Mouse (Mus musculus): Measurements from ENCODE around the gene Coro1a. TPM values are rescaled to one million over a fixed set of nuclear protein-coding genes. Genes with fewer than 3 reads are reported as not detected.

The Coro1a gene
- polyA plus RNA-seq, 1 experiment from 2014 or later = 51.0 TPM

DNA sequence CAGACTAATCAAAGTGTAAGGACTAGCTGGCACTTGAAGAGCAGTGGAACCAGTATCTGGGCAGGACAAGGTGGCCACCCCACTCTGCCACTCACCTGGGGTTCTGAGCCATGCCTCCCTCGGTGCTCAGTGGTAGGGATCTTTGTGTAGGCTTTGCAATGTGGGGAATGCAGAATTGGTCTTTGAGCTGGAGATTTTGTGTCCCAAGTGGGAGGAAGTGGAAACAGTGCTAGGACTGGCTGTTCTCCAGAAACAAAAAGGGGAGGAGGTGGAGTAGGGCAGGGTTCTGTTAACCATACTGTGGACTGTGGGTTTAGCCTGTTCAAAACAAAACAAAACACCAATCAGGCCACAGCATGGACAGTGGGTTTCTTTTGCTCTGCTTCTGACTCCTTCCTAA lies 31.4 kb downstream of the Coro1a start, which contains the start of gene Sult1a1:
Gene Sult1a1 (minus strand): TSS at position 226 of the 400 bp plus-strand sequence.
- no peak for ATAC-seq (ENCODE audit: low FRiP score)
- no peaks in the 10 kb centered on the region for H3K9me3 ChIP-seq
- WGBS = 79% methylated on average over 1 of the region's 1 CpGs

DNA sequence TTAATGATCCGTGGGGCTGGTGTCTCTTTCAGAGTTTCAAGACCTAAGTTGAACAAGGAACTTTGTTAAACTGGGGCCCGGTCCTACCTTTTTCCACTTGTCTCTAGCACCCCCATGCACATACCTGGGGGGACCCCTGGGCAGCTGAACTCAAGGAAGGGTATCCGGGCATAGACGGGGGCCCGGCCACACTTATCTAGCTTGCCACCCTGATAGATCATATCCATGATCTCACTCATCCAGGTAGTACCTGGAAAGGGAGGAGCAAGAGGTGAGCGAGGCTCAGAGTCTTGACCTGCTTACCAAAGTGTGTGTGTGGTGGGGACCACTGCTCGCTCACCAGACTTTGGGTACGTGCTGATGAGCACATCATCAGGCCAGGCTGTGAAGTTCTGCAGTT lies 32.5 kb downstream of the Coro1a start:
- H3K9ac ChIP-seq = no peak overlapping the region
- H3K4me2 ChIP-seq = no peak overlapping the region
- 96% methylated on average over 8 of the region's 8 CpGs for WGBS
- no peak overlapping the region for H3K4me3 ChIP-seq (replicated peaks)
- no peaks in the 10 kb centered on the region for H3K4me1 ChIP-seq
- no peaks in the 10 kb centered on the region for H3K9me3 ChIP-seq
- H3K27ac ChIP-seq = no peak overlapping the region
- H3K36me3 ChIP-seq (replicated peaks) = peaks cover 38% of the 10 kb centered on the region
- H3K27me3 ChIP-seq = no peaks in the 10 kb centered on the region
- ATAC-seq (ENCODE audit: low FRiP score) = no peak

More for the DNA sequence above, 31.4 kb downstream of the Coro1a start, which contains the start of gene Sult1a1:
- no peaks in the 10 kb centered on the region for H3K4me1 ChIP-seq
- no peak within 1 kb of the TSS for H3K9ac ChIP-seq
- H3K27me3 ChIP-seq = no peaks in the 10 kb centered on the region
- H3K27ac ChIP-seq = no peak within 1 kb of the TSS
- H3K4me2 ChIP-seq = no peak within 1 kb of the TSS
- H3K36me3 ChIP-seq (replicated peaks) = peaks cover 27% of the 10 kb centered on the region
- no peak within 1 kb of the TSS for H3K4me3 ChIP-seq (replicated peaks)

DNA sequence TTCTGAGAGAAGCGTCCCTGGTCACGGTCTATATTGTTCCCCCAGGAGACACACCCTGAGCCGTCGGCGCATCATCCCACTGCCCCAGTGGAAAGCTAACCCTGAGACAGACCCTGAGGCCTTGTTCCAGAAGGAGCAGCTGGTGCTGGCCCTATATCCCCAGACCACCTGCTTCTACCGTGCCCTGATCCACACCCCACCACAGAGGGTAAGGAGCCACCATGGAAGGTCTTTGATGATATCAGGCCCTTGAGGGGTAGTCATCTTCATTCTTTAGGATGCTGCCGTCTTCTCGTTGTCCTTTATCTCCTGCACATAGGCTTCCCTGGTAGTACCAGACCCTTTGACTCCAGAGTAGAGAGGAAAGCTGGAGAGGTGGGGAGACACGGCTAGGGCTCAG lies 35.5 kb downstream of the Coro1a start:
- no peaks in the 10 kb centered on the region for H3K27me3 ChIP-seq
- H3K36me3 ChIP-seq (replicated peaks) = peaks cover 49% of the 10 kb centered on the region
- H3K27ac ChIP-seq = no peak overlapping the region
- no peaks in the 10 kb centered on the region for H3K9me3 ChIP-seq
- 95% methylated on average over 9 of the region's 9 CpGs for WGBS
- ATAC-seq (ENCODE audit: low FRiP score) = no peak
- H3K9ac ChIP-seq = no peak overlapping the region
- no peak overlapping the region for H3K4me3 ChIP-seq (replicated peaks)
- no peaks in the 10 kb centered on the region for H3K4me1 ChIP-seq
- H3K4me2 ChIP-seq = no peak overlapping the region

DNA sequence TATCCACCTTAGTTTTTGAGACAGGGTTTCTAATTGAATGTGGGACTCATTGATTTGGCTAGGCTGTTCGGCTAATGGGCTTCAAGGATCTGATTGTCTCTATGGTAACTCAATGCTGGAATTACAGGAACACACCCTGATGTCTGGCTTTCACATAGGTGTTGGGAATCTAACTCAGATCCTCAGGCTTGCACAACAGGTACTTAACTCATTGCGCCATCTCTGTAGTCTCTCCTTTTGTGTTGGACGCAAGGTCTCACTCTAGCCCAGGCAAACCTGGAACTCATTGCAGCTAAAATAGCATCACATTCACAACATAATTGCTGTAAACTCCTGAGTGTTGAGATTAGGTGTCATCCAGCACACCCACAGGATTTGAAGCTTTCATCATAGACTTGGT lies 37.4 kb downstream of the Coro1a start:
- no peaks in the 10 kb centered on the region for H3K27me3 ChIP-seq
- no peak overlapping the region for H3K9ac ChIP-seq
- no peaks in the 10 kb centered on the region for H3K4me1 ChIP-seq
- H3K36me3 ChIP-seq (replicated peaks) = peaks cover 54% of the 10 kb centered on the region
- no peak for ATAC-seq (ENCODE audit: low FRiP score)
- no peaks in the 10 kb centered on the region for H3K9me3 ChIP-seq
- no peak overlapping the region for H3K4me3 ChIP-seq (replicated peaks)
- H3K4me2 ChIP-seq = no peak overlapping the region
- 94% methylated on average over 3 of the region's 3 CpGs for WGBS
- H3K27ac ChIP-seq = no peak overlapping the region

DNA sequence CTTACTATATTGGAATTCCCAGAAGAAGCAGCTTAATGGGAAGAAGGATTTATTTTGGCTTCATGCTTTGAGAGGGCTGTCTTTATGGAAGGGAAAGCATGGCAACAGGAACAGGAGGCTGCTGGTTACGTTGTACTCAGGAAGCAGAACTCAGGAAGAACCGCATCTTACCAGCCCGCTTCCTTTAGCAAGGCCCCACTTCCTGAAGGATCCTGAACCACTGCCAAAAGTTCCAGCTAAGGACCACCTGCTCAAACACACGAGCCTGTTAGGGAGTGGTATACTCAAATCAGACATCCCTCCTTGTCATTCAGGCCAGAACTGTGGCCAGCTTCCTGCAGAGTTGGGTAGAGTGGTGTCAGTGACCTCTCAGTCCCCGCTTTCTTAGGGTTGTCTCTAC lies 39.1 kb downstream of the Coro1a start:
- Histone ChIP-seq H3K9ac (no peak overlapping the region), H3K36me3 (replicated peaks) (peaks cover 60% of the 10 kb centered on the region)

DNA sequence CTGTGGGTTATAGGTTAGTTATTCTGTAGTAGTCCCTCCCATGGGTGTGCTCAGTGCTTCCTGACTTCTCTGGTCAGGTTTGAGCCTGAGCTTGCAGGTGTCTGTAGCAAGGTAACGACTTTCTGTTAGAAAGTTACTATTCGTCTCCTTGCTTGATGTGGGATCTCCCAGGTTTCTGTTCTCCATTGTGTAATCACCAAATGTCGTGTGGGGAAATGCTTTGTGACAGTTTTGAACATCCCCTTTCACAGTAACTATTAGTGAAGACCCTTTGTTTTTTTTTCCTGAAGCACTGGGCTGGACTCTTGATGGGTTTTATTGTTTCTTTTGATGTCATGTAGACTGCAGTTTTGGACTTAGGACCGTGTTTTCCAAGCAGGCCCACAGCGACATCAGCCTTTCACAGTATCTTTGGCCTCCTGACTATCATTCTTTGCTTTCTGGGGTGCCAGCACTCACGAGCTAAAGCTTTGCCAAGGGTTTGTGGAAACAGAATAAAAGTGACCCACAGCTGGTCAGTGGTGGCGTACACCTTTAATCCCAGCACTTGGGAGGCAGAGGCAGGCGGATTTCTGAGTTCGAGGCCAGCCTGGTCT lies 40.0 kb downstream of the Coro1a start:
- Histone ChIP-seq H3K27me3 (no peaks in the 10 kb centered on the region), H3K4me1 (no peaks in the 10 kb centered on the region), H3K9ac (no peak overlapping the region), H3K36me3 (replicated peaks) (peaks cover 59% of the 10 kb centered on the region), H3K4me3 (replicated peaks) (no peak overlapping the region), H3K9me3 (no peaks in the 10 kb centered on the region), H3K4me2 (no peak overlapping the region), H3K27ac (no peak overlapping the region)
- 91% methylated on average over 9 of the region's 9 CpGs for WGBS
- ATAC-seq (ENCODE audit: low FRiP score) = no peak

More for the DNA sequence above, 39.1 kb downstream of the Coro1a start:
- 89% methylated on average over 5 of the region's 5 CpGs for WGBS
- H3K27ac ChIP-seq = no peak overlapping the region
- no peaks in the 10 kb centered on the region for H3K4me1 ChIP-seq
- H3K4me3 ChIP-seq (replicated peaks) = no peak overlapping the region
- H3K4me2 ChIP-seq = no peak overlapping the region
- ATAC-seq (ENCODE audit: low FRiP score) = no peak
- no peaks in the 10 kb centered on the region for H3K27me3 ChIP-seq
- no peaks in the 10 kb centered on the region for H3K9me3 ChIP-seq

DNA sequence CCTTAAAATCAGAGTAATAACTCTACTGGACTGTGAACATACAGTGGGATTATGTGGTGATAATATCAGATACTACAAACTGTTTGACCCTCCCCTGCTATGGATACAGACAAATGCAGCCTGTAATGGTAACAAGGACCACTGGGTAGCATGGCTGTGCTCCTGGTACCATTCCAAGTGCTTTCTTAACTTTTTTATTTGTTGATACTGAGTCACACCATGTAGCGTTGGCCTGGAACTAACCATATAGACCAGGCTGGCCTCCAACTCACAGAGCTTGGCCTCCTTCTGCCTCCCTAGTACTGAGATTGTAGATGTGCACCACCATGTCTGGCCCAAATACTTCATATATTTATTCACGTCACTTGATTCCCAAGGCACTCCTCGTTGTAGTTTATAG lies 42.3 kb downstream of the Coro1a start:
- no peak for ATAC-seq (ENCODE audit: low FRiP score)
- H3K36me3 ChIP-seq (replicated peaks) = peaks cover 36% of the 10 kb centered on the region

DNA sequence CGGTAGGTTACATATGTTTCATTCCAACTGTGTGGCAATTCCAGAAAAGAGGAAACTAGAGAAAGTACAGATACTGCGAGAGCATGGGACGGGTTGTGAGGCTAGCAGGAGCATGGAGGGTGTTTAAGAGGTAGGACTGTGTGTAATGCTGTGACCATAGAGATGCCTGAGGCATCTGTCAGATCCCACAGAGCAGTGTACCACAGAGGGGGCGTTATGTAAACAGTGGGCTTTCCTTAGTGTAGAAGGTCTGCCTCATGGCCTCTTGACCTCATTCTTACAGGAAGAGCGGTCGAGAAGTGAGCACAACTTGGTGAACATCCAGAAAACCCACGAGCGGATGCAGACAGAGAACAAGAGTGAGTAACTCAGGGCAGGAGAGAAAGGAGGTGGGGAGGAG lies 43.9 kb downstream of the Coro1a start:
- H3K9me3 ChIP-seq = no peaks in the 10 kb centered on the region
- no peaks in the 10 kb centered on the region for H3K4me1 ChIP-seq
- H3K27me3 ChIP-seq = no peaks in the 10 kb centered on the region
- no peak overlapping the region for H3K4me2 ChIP-seq
- H3K4me3 ChIP-seq (replicated peaks) = no peak overlapping the region
- H3K9ac ChIP-seq = no peak overlapping the region
- peaks cover 27% of the 10 kb centered on the region for H3K36me3 ChIP-seq (replicated peaks)
- no peak for ATAC-seq (ENCODE audit: low FRiP score)
- 86% methylated on average over 8 of the region's 8 CpGs for WGBS
- H3K27ac ChIP-seq = no peak overlapping the region

More for the DNA sequence above, 42.3 kb downstream of the Coro1a start:
- H3K4me2 ChIP-seq = no peak overlapping the region
- no peak overlapping the region for H3K9ac ChIP-seq
- no peak overlapping the region for H3K27ac ChIP-seq
- H3K27me3 ChIP-seq = no peaks in the 10 kb centered on the region
- H3K4me3 ChIP-seq (replicated peaks) = no peak overlapping the region
- H3K4me1 ChIP-seq = no peaks in the 10 kb centered on the region
- no peaks in the 10 kb centered on the region for H3K9me3 ChIP-seq
- 93% methylated on average over 3 of the region's 3 CpGs for WGBS

DNA sequence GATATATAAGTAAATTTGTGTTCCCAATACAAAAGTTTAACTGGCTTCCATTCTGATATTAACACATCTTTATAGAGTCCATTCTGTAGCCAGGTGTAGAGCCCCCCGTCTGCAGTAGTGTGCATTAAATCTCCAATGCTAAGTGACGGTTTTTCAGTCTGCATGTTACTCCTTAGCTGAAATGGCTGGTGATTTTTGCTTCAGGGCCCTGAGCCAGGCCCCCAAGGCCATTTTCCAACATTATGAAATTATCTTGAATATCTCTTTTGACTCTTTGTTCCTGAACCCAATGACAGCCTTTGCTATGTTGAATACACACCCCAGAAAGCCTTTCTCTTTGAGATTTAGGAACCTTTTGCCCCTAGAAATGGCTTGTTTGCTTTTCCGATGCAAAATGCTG lies 47.8 kb downstream of the Coro1a start:
- no peak overlapping the region for H3K4me3 ChIP-seq (replicated peaks)
- no peaks in the 10 kb centered on the region for H3K9me3 ChIP-seq
- no peaks in the 10 kb centered on the region for H3K4me1 ChIP-seq
- no peak overlapping the region for H3K27ac ChIP-seq
- H3K9ac ChIP-seq = no peak overlapping the region
- peaks cover 5% of the 10 kb centered on the region for H3K36me3 ChIP-seq (replicated peaks)
- 85% methylated on average over 3 of the region's 3 CpGs for WGBS
- no peak for ATAC-seq (ENCODE audit: low FRiP score)
- no peak overlapping the region for H3K4me2 ChIP-seq
- no peaks in the 10 kb centered on the region for H3K27me3 ChIP-seq

DNA sequence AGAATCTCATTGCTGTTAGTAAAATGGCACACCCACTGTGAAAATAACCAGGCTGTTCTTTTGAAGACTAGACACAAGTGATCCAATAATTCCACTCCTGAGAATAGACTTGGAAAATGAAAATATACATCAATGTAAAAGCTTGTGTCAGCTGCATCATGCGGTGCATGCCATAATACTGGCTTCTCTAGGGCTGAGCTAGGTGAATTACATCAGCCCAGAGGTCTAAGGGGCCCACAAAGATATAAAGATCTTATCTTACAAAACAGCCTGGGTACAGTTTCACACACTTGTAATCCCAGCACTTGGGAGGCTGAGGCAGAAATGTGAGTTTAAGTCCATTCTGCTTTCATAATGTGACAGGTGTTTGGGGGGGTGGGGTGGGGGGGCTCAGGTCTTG lies 50.1 kb downstream of the Coro1a start:
- Histone ChIP-seq H3K9me3 (no peaks in the 10 kb centered on the region), H3K27ac (no peak overlapping the region), H3K27me3 (no peaks in the 10 kb centered on the region), H3K4me2 (no peak overlapping the region), H3K4me3 (replicated peaks) (no peak overlapping the region), H3K9ac (no peak overlapping the region), H3K4me1 (no peaks in the 10 kb centered on the region), H3K36me3 (replicated peaks) (no peaks in the 10 kb centered on the region)
- no peak for ATAC-seq (ENCODE audit: low FRiP score)
- WGBS = 86% methylated on average over 1 of the region's 1 CpGs

DNA sequence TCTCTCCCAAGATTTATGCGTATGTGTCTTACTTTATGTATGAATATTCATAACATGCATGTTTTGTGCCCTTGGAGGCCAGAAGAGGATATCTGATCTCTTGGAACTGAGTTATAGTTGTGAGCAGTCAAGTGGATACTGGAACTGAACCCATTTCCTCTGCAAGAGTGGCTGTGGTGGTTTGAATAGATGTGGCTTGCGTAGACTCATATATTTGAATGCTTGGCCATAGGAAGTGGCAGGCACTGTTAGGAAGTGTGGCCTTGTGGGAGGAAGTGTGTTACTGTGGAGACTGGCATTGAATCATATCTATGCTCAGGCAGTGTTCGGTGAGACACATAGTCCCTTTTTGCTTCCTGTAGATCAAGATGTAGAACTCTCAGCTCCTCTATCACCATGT lies 51.9 kb downstream of the Coro1a start:
- Histone ChIP-seq H3K27ac (no peak overlapping the region), H3K4me2 (no peak overlapping the region), H3K9me3 (no peaks in the 10 kb centered on the region), H3K27me3 (no peaks in the 10 kb centered on the region), H3K4me3 (replicated peaks) (no peak overlapping the region), H3K36me3 (replicated peaks) (no peaks in the 10 kb centered on the region), H3K9ac (no peak overlapping the region), H3K4me1 (no peaks in the 10 kb centered on the region)
- 95% methylated on average over 3 of the region's 3 CpGs for WGBS
- ATAC-seq (ENCODE audit: low FRiP score) = no peak

DNA sequence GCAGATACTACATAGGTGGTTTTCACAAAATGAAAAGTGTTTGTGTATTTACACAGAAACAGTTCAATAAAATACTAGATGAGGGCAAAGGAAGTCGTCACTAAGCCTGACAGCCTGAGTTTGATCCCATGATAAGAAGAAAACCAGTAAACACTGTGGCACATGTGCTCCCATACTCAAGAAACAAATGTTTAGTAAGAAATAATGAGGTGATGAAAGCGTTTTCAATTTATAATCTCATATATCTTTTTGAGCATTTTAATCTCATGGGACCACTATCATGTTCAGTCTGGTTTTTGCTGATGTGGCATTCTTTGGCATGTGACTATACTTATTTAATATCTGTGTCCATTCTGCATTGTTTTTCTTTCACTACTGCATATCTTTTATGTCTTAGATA lies 53.6 kb downstream of the Coro1a start:
- no peak for ATAC-seq (ENCODE audit: low FRiP score)
- H3K9ac ChIP-seq = no peak overlapping the region
- 88% methylated on average over 2 of the region's 2 CpGs for WGBS
- H3K36me3 ChIP-seq (replicated peaks) = no peaks in the 10 kb centered on the region
- H3K4me1 ChIP-seq = peaks cover 10% of the 10 kb centered on the region
- H3K4me2 ChIP-seq = no peak overlapping the region
- no peaks in the 10 kb centered on the region for H3K27me3 ChIP-seq
- no peaks in the 10 kb centered on the region for H3K9me3 ChIP-seq
- no peak overlapping the region for H3K4me3 ChIP-seq (replicated peaks)
- H3K27ac ChIP-seq = no peak overlapping the region

DNA sequence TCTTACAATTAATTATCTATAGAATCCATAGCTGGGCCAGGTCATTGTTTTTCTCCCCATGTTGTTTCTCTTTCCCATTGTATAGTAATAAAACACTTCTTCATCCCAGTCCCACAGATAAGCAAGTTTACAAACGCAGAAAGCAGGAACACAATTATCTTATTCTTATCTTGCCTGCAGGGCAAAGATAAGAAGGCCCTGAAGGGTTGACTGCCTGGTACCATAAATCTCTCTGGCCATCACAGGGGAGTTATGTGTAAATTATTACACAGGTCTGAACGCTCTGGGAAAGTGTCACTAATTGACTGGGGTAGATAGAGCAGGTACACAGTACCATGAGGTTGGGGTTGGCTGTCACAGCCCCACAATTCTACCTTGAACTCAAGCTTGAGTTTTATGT lies 56.7 kb downstream of the Coro1a start:
- no peak for ATAC-seq (ENCODE audit: low FRiP score)
- 91% methylated on average over 2 of the region's 2 CpGs for WGBS
- H3K4me2 ChIP-seq = no peak overlapping the region
- no peaks in the 10 kb centered on the region for H3K9me3 ChIP-seq
- H3K36me3 ChIP-seq (replicated peaks) = no peaks in the 10 kb centered on the region
- H3K9ac ChIP-seq = no peak overlapping the region
- H3K4me3 ChIP-seq (replicated peaks) = no peak overlapping the region
- no peak overlapping the region for H3K27ac ChIP-seq
- H3K27me3 ChIP-seq = no peaks in the 10 kb centered on the region
- peaks cover 10% of the 10 kb centered on the region for H3K4me1 ChIP-seq

Measured in forebrain, embryonic 12.5 days (tissue).